ENCODE assay signal across 11 mouse cellular contexts in the genomic region with DNA sequence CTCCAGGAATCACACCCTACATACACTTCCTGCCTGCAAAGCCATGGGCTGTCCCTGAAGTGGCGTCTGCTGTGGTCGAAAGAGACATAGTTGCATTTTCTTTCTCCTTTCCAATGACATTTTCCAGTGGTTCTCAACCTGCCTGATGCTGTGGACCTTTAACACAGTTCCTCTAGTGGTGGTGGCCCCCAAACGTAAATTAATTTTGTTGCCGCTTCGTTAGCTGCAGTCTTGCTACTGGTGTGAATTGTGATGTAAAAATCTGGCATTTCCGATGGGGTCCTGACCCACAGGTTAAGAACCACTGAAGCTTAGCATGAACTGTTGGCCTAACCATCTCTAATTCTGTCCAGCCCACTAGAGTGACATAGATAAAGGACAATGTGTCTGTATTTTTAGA.
"Had no signal": no experiment of that assay in that cellular context is flagged by ENCODE, and none has a peak within 500 bp of the region (broad histone marks: within the 10 kb centered on the region; RNA-seq: fewer than 3 reads in every experiment).

No protein-coding gene starts in this region.

- H3K27ac ChIP-seq: kidney, postnatal 0 days; liver, embryonic 13.5 days had no signal

- H3K27me3 ChIP-seq: liver, embryonic 13.5 days had no signal

- H3K9ac ChIP-seq: liver, embryonic 13.5 days had no signal

- H3K4me1 ChIP-seq: liver, embryonic 13.5 days had no signal

- H3K9me3 ChIP-seq: liver, embryonic 13.5 days had no signal

- H3K4me2 ChIP-seq: liver, embryonic 13.5 days; midbrain, embryonic 11.5 days had no signal

- H3K4me3 ChIP-seq: liver, embryonic 13.5 days had no signal

- DNase-seq: kidney, postnatal 25 days; liver, embryonic 13.5 days; lung, adult 2 months; lung, postnatal 14 days; lung, postnatal 4 days; midbrain, embryonic 14.5 days; right cerebral cortex, postnatal 25 days; thymus, adult 18-20 months; thymus, postnatal 36 days had no signal

- H3K36me3 ChIP-seq: liver, embryonic 13.5 days had no signal
